Mouse (Mus musculus): ENCODE results near the gene Prdm11.

The Prdm11 gene

DNA sequence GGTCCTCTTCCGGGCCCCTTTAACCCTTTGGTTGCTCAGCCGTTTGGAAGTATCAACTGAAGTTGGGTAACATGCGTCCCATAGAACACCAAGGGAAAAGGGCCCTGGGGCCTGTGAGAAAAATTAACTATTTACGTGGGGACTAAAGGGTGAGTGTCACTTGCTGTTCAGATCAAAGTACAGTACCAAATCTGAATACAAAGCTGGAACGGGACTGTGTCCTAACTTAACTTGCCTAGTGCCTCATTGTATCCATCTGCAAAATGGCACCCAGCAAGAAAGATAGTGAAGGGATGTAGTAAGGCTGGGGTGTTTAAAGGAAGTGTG, 505 bp upstream of the Prdm11 start:
- DNase-seq (ENCODE audit: low spot score), result no peak

- DNase-seq (ENCODE audit: low spot score), result peak; percentile 96
These were observed 694 bp downstream of the Prdm11 start for GRCm38 (mm10) chr2:93045129-93045817.

DNA sequence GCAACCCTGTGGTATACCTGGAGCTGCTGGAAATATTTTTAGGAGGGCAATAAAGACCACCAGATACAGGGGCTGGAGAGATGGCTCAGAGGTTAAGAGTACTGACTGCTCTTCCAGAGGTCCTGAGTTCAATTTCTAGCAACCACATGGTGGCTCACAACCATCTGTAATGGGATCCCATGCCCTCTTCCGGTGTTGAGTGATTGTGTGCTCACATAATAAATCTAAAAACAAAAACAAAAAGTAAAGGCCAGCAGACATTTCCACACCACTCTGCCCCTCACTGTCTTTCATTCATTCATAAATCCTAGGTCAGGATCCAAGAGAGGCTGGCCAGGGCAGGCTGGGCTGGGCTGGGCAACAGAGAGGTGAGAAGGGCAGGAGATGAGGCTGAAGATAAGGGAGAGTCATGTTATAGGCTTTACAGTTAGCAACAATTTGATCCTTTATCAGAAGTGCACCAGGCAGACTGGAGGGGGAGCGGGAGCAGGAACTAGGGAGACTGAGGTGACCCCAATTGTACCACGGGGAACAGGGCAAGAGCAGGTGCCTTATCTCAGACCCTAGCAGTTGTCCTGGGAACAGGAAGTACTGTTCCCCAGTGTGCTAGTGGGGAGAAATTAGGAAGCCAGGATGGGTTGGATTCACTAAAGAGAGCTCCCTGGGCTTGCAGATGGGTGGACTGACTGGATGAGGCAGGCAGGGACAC, 2.4 kb downstream of the Prdm11 start:
- DNase-seq (ENCODE audit: low spot score), result no peak

- DNase-seq (ENCODE audit: low spot score), result no peak
These were observed 4.5 kb downstream of the Prdm11 start for GRCm38 (mm10) chr2:93041470-93041869.

- no peak for DNase-seq (ENCODE audit: low spot score)
These were observed 5.1 kb downstream of the Prdm11 start for GRCm38 (mm10) chr2:93040841-93041240.

- no peak for DNase-seq (ENCODE audit: low spot score)
These were observed 6.3 kb downstream of the Prdm11 start for GRCm38 (mm10) chr2:93039706-93040105.

DNA sequence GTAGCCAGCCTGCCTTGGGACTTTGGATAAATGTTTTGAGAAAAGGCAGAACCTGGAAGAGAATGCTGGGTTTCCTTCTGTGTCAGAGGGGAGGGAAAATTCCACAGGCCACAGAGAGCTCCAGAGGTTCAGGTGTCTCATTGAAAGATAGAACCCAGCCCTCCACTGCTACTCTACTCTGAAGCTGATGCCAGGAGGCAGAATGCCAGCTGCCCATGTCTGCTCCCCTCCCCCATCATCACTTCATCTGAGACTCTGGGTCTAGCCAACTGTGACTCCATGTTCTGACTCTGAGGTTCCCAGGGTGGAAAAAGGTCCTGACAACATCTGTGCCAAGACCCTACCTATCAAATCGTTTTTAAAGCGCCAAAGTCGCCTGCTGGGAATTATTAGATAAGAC, 6.9 kb downstream of the Prdm11 start:
- DNase-seq (ENCODE audit: low spot score), result no peak

- DNase-seq (ENCODE audit: low spot score), result no peak
These were observed 10.3 kb downstream of the Prdm11 start for GRCm38 (mm10) chr2:93035631-93036030.

- DNase-seq (ENCODE audit: low spot score), result no peak
These were observed 13.3 kb downstream of the Prdm11 start for GRCm38 (mm10) chr2:93032651-93033050.

GRCm38 (mm10) chr2:93032049-93032448, 13.9 kb downstream of the Prdm11 start:
- DNase-seq (ENCODE audit: low spot score), result peak; percentile 61

GRCm38 (mm10) chr2:93031021-93031420, 14.9 kb downstream of the Prdm11 start:
- DNase-seq (ENCODE audit: low spot score), result no peak

- peak; percentile 72 for DNase-seq (ENCODE audit: low spot score)
These were observed 15.9 kb downstream of the Prdm11 start for GRCm38 (mm10) chr2:93030101-93030500.

DNA sequence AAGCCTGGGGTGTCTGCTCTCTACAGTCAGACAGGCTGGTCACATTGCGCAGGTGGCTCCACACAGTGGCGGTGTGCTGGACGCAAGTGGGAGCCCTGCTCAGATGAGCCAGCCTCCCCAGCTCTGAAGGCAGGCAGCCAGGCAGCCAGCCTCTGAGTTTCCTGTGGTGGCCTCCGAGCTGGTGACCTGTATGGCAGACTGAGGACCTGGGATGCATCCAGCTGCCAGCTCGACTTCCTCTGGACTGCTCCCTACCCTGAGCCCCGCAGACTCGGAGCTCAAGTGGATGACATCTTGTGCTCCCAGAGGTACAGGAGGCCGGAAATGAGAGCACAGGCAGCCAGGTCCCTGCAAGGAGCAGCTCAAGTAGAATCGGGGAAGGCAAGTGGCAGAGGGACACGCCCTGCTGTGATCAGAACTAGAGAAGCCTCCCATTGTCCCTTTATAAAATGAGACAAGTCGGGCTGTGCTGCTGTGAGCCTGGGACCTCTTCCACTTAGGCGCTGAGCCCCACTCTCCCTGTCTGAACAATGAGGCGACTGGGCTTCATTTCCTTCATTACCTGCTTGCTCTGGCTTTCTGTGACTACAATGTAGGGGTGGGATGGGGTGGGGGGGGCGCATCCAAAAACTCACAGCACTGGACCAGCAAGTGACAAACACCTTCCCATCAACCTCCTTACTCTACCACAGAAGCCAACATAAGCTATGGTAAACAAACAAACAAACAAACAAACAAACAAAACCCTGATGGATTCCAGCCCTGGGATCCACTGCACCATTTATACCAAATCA, 16.5 kb downstream of the Prdm11 start:
- peak; percentile 62 for DNase-seq (ENCODE audit: low spot score)

DNA sequence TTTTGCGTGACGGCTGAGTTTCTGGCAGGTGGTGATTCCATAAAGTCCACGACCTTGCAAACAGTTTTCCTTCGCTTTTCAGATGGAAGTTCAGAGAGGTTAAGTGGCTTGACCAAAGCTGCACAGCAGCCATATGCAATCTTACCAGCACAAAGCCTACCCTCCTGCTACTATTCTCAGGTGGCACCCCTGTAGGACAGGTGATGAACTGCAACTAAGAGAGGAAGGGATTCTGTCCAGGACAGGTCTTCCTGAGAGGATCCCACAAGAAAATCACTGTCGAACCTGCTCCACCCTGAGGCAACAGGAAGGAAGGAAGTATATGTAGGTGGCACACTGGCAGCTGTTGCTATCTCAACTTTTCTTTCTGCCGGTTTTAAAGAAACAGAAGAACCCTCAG, 17.1 kb downstream of the Prdm11 start:
- no peak for DNase-seq (ENCODE audit: low spot score)

DNA sequence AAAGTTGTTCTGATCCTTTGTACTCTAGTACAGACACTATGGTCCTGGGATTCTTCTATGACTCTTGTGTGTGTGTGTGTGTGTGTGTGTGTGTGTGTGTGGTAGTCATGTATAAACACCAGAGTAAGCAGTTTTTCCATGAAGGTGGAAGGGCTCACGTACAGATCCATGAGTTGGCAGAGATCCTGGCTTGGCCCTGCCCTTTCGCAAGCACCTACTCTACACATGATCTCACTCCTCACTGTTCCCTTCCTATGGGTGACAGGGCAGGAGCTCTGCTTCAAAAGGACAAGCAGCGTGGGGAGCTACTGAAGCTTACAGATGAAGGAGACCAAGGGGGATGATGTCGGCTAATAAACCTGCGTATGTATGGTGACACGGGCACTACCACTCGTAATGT, 18.3 kb downstream of the Prdm11 start:
- DNase-seq (ENCODE audit: low spot score), result no peak

- DNase-seq (ENCODE audit: low spot score), result no peak
These were observed 21.5 kb downstream of the Prdm11 start for GRCm38 (mm10) chr2:93024431-93024830.

- DNase-seq (ENCODE audit: low spot score), result peak; percentile 51
These were observed 27.1 kb downstream of the Prdm11 start for GRCm38 (mm10) chr2:93018854-93019253.

DNA sequence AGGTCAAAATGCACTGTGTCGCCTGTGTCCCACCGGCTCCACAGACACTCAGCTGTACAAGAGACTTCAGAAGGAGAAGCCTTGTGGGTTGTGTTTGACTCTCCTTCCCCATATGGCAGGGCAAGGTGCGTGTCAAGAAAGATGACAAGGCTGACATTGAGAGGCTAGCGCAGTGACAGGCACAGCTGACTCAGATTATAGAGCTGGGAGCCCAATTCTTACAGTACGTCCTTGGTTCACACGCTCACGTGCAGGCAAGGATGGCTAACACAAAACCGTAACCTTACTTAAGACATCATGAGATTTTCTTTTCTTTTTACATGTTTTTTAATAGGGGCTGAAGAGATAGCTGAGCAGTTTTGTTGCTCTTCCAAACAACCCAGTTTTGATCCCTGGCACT, 28.8 kb downstream of the Prdm11 start:
- no peak for DNase-seq (ENCODE audit: low spot score)

- no peak for DNase-seq (ENCODE audit: low spot score)
These were observed 30.9 kb downstream of the Prdm11 start for GRCm38 (mm10) chr2:93015041-93015440.

DNA sequence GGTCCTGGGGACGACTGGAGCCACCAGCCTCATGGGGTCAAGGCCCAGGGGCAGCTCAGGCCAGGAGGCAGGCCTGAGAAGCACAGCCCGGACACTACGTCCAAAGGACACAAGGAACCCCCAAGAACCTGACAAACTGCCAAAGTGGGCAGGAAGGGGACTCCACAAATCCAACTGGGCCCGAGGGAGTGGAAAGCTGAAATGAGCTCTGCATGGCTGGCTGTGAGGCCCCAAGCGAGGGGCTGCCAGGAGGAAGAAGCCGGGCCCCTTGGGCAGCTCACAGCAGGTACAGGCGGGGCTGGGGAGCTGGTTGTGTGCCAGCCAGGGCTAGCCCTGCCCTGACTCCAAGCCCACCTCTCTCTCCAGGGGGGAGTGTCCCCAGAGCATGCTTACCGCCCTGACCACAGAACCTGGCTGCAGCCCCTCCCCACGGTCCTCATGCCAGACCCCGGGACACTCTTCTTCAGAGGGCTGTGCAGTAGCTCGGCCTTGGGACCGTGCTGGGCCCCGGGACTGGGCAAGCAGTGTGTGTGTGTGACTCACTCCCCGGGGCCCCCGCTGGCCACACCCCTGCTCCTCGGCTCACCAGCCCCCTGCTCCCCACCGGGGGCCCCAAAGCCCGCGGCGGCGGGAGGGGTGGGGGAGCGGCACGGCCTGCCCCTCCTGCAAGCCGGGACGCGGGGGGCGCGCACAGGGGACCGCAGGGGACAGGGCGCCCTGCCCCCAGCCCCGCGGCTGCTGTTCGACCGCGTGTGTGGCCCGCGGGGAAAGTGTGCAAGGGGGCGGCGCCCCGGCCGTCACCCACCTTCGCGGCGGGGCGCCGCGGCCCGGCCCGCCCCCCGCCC, 31.7 kb downstream of the Prdm11 start:
- DNase-seq (ENCODE audit: low spot score), result no peak

- no peak for DNase-seq (ENCODE audit: low spot score)
These were observed 32.4 kb downstream of the Prdm11 start for GRCm38 (mm10) chr2:93013415-93014092.

DNA sequence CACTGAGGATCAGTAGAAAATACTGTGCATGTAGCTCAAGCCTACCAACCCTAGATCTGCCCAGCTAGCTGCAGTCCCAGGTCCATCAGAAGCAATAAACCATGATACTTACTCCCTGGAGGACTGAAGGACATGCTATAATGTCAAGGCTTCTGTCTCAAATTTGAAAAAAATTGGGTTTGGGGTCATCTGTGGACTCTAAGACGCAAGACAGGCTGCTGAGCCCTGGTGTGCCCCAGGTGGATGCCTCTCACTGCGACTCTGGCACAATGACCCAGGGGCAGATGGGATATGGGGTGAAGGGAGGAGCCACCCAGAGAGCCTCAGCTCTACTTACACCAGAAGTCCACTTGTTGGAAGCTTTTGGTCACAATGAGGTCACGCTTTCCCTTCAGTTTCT, 33.0 kb downstream of the Prdm11 start:
- DNase-seq (ENCODE audit: low spot score), result no peak
